Mouse (Mus musculus): ENCODE measurements at regions not wholly inside any gene's neighbourhood (a gene's known extent, or its start where the extent isn't known, plus 50 kb on each side); places are given as distances from the start of the nearest gene placed in this dataset.

GRCm38 (mm10) chr13:45333634-45334033 is 55.9 kb upstream of the Mylip start:
- no peak for DNase-seq (ENCODE audit: extremely low read depth, low read depth, low spot score)
- H3K4me1 ChIP-seq (ENCODE audit: control insufficient read depth, insufficient read depth, low read length) = no peaks in the 10 kb centered on the region
- H3K27ac ChIP-seq (replicated peaks; ENCODE audit: insufficient read depth, low read depth, low read length) = no peak overlapping the region
- 68% methylated on average over 5 of the region's 5 CpGs for WGBS
- TF ChIP-seq POLR2A (IDR thresholded peaks at IDR 0.05; ENCODE audit: extremely low read depth, insufficient read depth, low read length) (no peak), CTCF (IDR thresholded peaks at IDR 0.05; ENCODE audit: low read depth, low read length) (no peak)
- H3K9ac ChIP-seq (ENCODE audit: low read depth, low read length) = no peak overlapping the region
- H3K4me3 ChIP-seq (ENCODE audit: insufficient read depth, low read depth, low read length) = no peak overlapping the region
- H3K36me3 ChIP-seq (ENCODE audit: control insufficient read depth, insufficient read depth, low read length) = no peaks in the 10 kb centered on the region
- H3K27me3 ChIP-seq (ENCODE audit: control insufficient read depth, insufficient read depth, low read length) = peaks cover 2% of the 10 kb centered on the region; the same call in 1 of the 2 replicates
- no peaks in the 10 kb centered on the region for H3K79me2 ChIP-seq (ENCODE audit: control insufficient read depth, insufficient read depth, low read length)

All from liver, adult 2 months (tissue).